Mouse (Mus musculus): ENCODE data around the gene Soga1.

Soga1 gene

GRCm38 (mm10) chr2:157063241-157063700 is 15.8 kb downstream of the Soga1 start:
- DNase-seq (ENCODE audit: low read depth, low spot score): peak; percentile 62

GRCm38 (mm10) chr2:157060557-157061305 is 18.3 kb downstream of the Soga1 start:
- no peak for DNase-seq (ENCODE audit: low read depth, low spot score)

DNA sequence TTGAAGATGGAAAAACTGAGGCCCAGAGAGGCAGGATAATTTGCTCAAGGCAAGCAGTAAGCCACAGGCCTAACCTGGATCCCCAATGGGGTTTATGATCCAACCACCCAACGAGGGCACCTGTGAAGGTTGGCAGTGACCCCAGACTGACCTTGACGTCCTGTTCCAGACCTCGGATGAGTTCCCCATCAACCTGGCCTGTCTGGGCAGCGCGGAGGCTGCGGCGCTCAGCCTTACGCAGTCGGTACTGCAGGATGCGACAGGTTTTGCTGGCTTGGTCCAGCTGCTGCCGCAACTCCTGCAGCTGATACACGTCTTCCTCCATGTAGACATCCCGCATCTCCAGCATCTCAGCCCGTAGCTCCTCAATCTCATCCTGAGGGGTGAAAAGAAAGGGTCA is 19.0 kb downstream of the Soga1 start:
- DNase-seq (ENCODE audit: low read depth, low spot score): no peak

- DNase-seq (ENCODE audit: low read depth, low spot score): no peak
Measured at GRCm38 (mm10) chr2:157059166-157059565, 19.9 kb downstream of the Soga1 start.

DNA sequence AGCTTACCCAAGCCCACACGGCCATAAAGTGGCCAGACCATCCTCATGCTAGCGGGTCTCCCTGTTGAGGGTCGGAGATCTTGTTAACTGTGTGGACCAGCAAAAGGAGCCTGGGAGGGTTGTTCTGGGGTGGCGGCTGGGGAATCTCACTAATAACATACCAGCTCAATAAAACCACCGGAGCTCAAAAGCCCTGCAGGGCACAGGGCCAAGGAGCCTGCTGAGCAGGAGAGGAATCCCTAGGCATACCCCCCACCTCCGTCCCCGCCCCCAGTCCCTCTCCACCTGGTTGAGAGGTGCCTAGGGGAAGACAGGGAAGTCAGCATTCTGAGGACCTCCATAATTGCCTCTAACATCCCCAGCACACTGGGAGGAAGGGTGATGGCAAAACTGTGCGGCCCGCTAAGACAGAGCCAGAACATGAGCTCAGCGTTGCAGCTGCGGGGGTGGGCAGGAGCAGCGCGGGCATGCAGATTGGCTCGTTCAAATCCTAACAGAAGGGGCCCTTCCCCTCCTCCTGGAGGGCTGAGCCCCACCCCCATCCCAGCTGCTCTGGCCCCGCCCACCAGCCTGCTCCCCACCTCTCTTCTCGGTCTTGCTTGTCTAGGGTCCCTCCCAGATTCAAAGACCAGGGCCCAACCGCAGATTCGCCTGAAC is 20.6 kb downstream of the Soga1 start:
- DNase-seq (ENCODE audit: low read depth, low spot score): peak; percentile 76

GRCm38 (mm10) chr2:157057758-157058157 is 21.3 kb downstream of the Soga1 start:
- no peak for DNase-seq (ENCODE audit: low read depth, low spot score)

- DNase-seq (ENCODE audit: low read depth, low spot score): no peak
Measured at GRCm38 (mm10) chr2:157057186-157057585, 21.9 kb downstream of the Soga1 start.

- no peak for DNase-seq (ENCODE audit: low read depth, low spot score)
Measured at GRCm38 (mm10) chr2:157055721-157056120, 23.3 kb downstream of the Soga1 start.

DNA sequence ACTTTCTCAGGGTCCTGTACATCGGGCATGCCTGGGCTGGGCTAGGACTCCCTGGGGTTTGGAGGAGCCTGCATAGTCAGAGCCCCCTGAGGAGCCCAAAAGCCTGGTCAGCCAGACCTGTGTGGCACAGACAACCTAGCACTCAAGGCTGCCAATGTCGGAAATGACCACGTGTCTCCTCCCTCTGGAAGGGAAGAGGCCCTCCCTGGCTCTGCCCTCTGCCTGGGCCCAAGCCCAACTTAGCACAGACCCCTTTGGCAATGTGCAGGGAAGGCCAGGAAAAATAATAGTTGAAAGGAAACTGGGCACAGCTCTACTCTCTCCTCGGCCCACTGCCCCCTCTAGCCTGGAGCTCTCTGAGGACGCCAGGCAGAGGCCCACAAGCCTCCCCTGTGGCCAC is 24.2 kb downstream of the Soga1 start:
- DNase-seq (ENCODE audit: low read depth, low spot score): no peak

GRCm38 (mm10) chr2:157054297-157054696 is 24.8 kb downstream of the Soga1 start:
- no peak for DNase-seq (ENCODE audit: low read depth, low spot score)

GRCm38 (mm10) chr2:157053787-157054186 is 25.3 kb downstream of the Soga1 start:
- DNase-seq (ENCODE audit: low read depth, low spot score): no peak

GRCm38 (mm10) chr2:157053124-157053523 is 25.9 kb downstream of the Soga1 start:
- no peak for DNase-seq (ENCODE audit: low read depth, low spot score)

DNA sequence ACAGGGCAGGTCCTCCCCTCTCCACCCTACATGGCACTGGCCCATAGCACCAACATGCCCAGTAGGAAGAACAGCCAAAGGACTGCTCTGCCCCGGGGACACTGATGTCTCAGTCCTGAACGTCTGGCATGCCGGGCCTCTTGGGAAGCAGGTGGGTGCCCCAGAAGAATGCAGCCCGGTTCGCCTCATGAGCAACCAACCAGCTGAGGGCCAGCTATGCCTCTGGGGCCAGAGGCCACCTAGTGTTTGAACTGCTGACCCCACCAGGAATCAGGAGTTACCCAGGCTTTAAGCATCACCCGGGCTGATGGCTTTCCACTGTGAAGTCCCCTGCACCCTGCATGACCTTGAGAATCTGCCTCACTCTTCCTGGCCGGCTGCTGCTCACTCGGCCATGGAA is 26.6 kb downstream of the Soga1 start:
- no peak for DNase-seq (ENCODE audit: low read depth, low spot score)

DNA sequence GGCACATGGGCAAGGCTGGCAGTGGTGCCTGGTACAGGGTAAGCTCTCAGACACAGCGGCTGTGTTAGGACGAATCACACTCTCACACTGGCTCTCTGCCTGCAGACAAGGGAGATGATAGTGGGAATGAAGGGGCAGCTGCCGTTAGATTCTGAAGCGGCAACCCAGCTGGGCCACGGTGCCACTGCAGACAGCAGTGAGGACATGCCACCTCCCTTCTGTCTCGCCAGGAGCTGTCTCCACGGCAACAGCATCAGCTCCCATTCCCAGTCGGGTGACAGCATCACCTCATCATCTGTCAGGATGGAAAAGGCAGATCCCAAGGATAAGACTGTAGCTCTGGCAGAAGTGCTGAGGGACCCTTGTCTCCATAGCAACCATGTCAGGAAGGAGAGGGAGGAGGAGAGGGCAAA is 29.2 kb downstream of the Soga1 start:
- DNase-seq (ENCODE audit: low read depth, low spot score): peak; percentile 67

- DNase-seq (ENCODE audit: low read depth, low spot score): peak; percentile 92
Measured at GRCm38 (mm10) chr2:157048395-157049181, 30.5 kb downstream of the Soga1 start.

DNA sequence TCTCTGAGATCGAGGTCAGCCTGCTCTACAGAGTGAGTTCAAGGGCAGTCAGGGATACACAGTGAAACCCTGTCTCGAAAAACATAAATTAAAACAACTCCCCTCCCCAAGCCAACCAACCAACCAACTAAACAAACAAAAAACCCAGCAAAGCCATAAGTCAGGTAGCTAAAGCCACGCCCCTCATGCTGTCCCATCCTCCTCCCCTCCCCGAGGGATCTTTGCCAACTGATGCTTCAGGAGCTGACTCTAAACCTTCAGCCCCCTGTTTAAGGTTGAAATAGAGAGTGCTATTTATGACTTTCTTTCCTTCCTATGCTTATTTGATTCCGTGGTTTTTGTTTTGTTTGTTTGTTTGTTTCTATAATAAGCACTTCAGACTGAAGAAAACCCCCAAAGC is 32.1 kb downstream of the Soga1 start:
- DNase-seq (ENCODE audit: low read depth, low spot score): no peak

DNA sequence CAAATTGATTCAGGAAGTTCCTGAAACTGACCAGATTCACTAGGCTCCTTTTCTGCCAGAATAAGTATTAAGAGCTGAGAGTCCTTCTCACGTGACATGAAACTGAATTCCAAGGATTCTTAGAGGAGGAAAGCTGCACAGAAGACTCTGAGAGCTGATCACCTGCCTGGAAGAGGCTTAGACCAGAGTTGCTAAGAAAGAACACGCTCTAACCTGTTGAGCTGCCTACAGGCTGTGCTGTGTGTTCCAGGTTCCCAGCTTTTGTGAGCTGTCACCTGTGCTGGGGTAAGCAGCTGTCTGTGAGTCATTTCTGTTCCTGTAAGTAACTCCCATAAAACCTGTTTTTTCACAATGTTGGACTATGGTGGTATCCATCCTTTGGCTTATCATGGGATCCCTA is 33.1 kb downstream of the Soga1 start:
- DNase-seq (ENCODE audit: low read depth, low spot score): no peak

GRCm38 (mm10) chr2:157043987-157044386 is 35.1 kb downstream of the Soga1 start:
- no peak for DNase-seq (ENCODE audit: low read depth, low spot score)

DNA sequence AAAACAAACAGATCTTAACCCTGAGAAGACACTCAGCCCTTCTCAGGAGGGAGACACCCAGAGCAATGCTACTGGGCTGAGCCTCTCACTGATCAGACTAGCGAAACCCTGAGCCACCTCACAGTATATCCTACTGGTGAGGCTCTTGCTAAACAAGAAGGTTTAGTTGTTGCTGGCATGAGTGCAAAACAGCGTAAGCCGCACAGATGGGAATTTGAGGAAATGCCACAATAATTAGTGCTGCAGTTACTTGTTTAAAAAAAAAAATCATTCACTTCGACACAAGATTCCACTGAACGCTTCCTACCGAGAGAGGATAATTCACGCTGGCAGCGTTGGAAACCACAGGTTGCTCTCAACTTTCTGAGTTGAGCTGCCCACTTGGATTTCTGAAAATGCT is 35.5 kb downstream of the Soga1 start:
- DNase-seq (ENCODE audit: low read depth, low spot score): no peak

GRCm38 (mm10) chr2:157041421-157041820 is 37.6 kb downstream of the Soga1 start:
- DNase-seq (ENCODE audit: low read depth, low spot score): no peak

- no peak for DNase-seq (ENCODE audit: low read depth, low spot score)
Measured at GRCm38 (mm10) chr2:157040649-157041046, 38.4 kb downstream of the Soga1 start.

DNA sequence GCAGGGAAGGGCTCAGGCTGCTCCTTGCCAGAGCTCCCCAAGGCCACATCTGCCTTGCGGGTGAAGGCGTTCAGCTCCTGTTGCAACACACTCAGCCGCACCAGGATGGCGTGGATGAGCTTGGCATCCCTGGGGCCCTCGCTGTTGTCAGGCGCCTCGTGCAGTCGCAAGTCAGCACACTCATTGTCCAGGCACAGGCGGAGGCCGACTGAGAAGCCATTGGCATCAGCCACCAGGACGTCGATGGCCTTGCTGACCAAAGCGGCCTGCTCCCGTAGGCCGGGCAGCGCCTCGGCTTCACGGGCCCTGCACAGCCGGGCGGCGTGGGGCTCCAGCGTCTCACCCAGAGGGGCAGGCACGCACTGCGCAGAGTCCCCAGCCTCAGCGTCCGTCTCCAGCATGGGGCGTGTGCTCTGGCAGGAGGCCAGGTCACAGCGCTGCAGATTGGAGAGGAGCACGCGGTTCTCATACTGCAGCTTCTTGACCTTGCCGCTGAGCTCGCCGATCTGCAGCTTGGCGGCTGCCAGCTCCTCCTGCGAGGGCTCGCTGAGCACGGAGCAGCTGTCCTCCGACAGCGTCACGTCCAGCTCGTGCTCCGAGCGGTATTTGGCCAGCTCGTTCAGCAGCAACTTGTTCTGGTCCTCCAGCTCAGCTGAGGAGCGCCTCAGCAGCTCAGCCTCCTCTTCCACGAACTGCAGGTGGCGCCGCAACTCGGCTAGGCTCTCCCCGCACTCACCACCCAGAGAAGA is 39.0 kb downstream of the Soga1 start:
- DNase-seq (ENCODE audit: low read depth, low spot score): no peak

All from telencephalon, adult 2 months (tissue).